Mouse (Mus musculus) heart, embryonic 14.5 days (tissue): ENCODE results near the gene Crebl2. TPM values are rescaled to one million over a fixed set of nuclear protein-coding genes. Genes with fewer than 3 reads are reported as not detected.

ENCODE experiments used
- ATAC-seq: fragments of 200-750 bp; cut with Nextera tagmentation; 2 replicates; pipeline ENCODE4 v1.8.0; 2017; ENCODE audit warnings: low read depth, moderate TSS enrichment; ENCODE audit not compliant: insufficient number of reproducible peaks, insufficient read depth, low FRiP score
- H3K27ac ChIP-seq, 2 experiments: fragments of 200-500 bp in 1 of 2; fragments of 300-500 bp in 1 of 2; sonication (generic) in 1 of 2; replicated peaks in 1 of 2; 2 replicates each; pipeline ENCODE4 v1.5.1; 2012 to 2014; ENCODE audit warnings: low read depth in 2 of 2, low read length in 2 of 2, control low read depth in 1 of 2, mild to moderate bottlenecking in 1 of 2, mixed read lengths in 1 of 2; ENCODE audit not compliant: control insufficient read depth in 1 of 2, insufficient read depth in 1 of 2
- H3K27me3 ChIP-seq: fragments of 300-500 bp; sonication (generic); 2 replicates; pipeline ENCODE4 v1.6.1; 2014; ENCODE audit warnings: mild to moderate bottlenecking, low read length, control low read depth; ENCODE audit not compliant: control insufficient read depth, insufficient read depth
- H3K36me3 ChIP-seq: fragments of 300-500 bp; sonication (generic); 2 replicates; pipeline ENCODE4 v1.6.1; 2014; ENCODE audit warnings: mild to moderate bottlenecking, control low read depth, low read length, mixed read lengths; ENCODE audit not compliant: control insufficient read depth, insufficient read depth
- H3K4me1 ChIP-seq, 2 experiments: fragments of 200-500 bp in 1 of 2; fragments of 300-500 bp in 1 of 2; sonication (generic) in 1 of 2; 2 replicates each; pipeline ENCODE4 v1.6.1; 2012 to 2014; ENCODE audit warnings: low read length in 2 of 2, control low read depth in 1 of 2, mixed read lengths in 1 of 2; ENCODE audit not compliant: control insufficient read depth in 2 of 2, insufficient read depth in 2 of 2
- H3K4me2 ChIP-seq: fragments of 300-500 bp; sonication (generic); 2 replicates; pipeline ENCODE4 v1.6.1; 2014; ENCODE audit warnings: mild to moderate bottlenecking, low read length
- H3K4me3 ChIP-seq, 2 experiments: fragments of 200-500 bp in 1 of 2; fragments of 300-500 bp in 1 of 2; sonication (generic) in 1 of 2; 2 replicates each; pipeline ENCODE4 v1.5.1; 2012 to 2014; ENCODE audit warnings: low read length in 2 of 2, mild to moderate bottlenecking in 2 of 2, control low read depth in 1 of 2, low read depth in 1 of 2, moderate library complexity in 1 of 2; ENCODE audit not compliant: control insufficient read depth in 1 of 2, insufficient read depth in 1 of 2
- H3K9ac ChIP-seq: fragments of 300-500 bp; sonication (generic); 2 replicates; pipeline ENCODE4 v1.6.1; 2014; ENCODE audit warnings: mild to moderate bottlenecking, low read length
- H3K9me3 ChIP-seq: fragments of 300-500 bp; sonication (generic); 2 replicates; pipeline ENCODE4 v1.6.1; 2016; ENCODE audit warnings: low read length, control low read depth; ENCODE audit not compliant: control insufficient read depth
- WGBS: fragments of 180-500 bp; shearing (Covaris S2); extraction: QIAGEN DNeasy Blood & Tissue Kit; methylation state at CpG from one replicate; pipeline ENCODE4 v1.1.7; 2014; 5-methylcytosine and 5-hydroxymethylcytosine counted together
- polyA plus RNA-seq: library from polyadenylated mRNA; unstranded; fragments of >200 nt; fragmentation: Nextera tagmentation; extraction: Ambion mirVana; gene quantifications from 2 replicates; pipeline ENCODE4 v1.2.1, GENCODE M21; 2014

Gene Crebl2
- 1.6 and 1.8 TPM in 2 replicates for polyA plus RNA-seq

GRCm38 (mm10) chr6:134829786-134830700, at the start of gene Crebl2:
Gene Crebl2, plus strand, starts transcription at chr6:134830154.
- H3K9me3 ChIP-seq: no peaks in the 10 kb centered on the region
- H3K9ac ChIP-seq: peak within 1 kb of the TSS; percentile 81
- ATAC-seq: peak; percentile 98
- H3K36me3 ChIP-seq: no peaks in the 10 kb centered on the region
- peak within 1 kb of the TSS; percentile 93 for H3K4me2 ChIP-seq
- peaks cover 3 to 8% of the 10 kb centered on the region in 2 experiments for H3K4me1 ChIP-seq
- no peaks in the 10 kb centered on the region for H3K27me3 ChIP-seq
- peak within 1 kb of the TSS; percentile 60 to 82 for H3K4me3 ChIP-seq
- WGBS: under 1% methylated on average over 55 of the region's 58 CpGs
- peak within 1 kb of the TSS; percentile 90 to 95 for H3K27ac ChIP-seq

GRCm38 (mm10) chr6:134781494-134781913, 48.5 kb upstream of the Crebl2 start:
- Histone ChIP-seq H3K4me3 (no peak overlapping the region), H3K9me3 (no peaks in the 10 kb centered on the region), H3K4me1 (peaks cover 5 to 17% of the 10 kb centered on the region in 2 experiments), H3K27me3 (no peaks in the 10 kb centered on the region), H3K9ac (no peak overlapping the region), H3K27ac (peak overlapping the region; percentile 73 to 75), H3K4me2 (peak overlapping the region; percentile 49), H3K36me3 (no peaks in the 10 kb centered on the region)
- 31% methylated on average over 7 of the region's 7 CpGs for WGBS
- no peak for ATAC-seq

- Histone ChIP-seq H3K9me3 (no peaks in the 10 kb centered on the region), H3K9ac (no peak overlapping the region), H3K4me3 (no peak overlapping the region), H3K4me2 (no peak overlapping the region), H3K27me3 (no peaks in the 10 kb centered on the region), H3K36me3 (no peaks in the 10 kb centered on the region), H3K4me1 (peaks cover 5 to 21% of the 10 kb centered on the region in 2 experiments), H3K27ac (0 out of 4 replicates have a peak overlapping the region, but pooled peaks of 1 of the 2 experiments have one; percentile 24)
- WGBS: 86% methylated on average over 7 of the region's 7 CpGs
- ATAC-seq: no peak
These were observed 47.1 kb upstream of the Crebl2 start for GRCm38 (mm10) chr6:134782900-134783299.

GRCm38 (mm10) chr6:134786426-134786825, 43.5 kb upstream of the Crebl2 start:
- Histone ChIP-seq H3K9me3 (no peaks in the 10 kb centered on the region), H3K9ac (no peak overlapping the region), H3K36me3 (no peaks in the 10 kb centered on the region), H3K27me3 (no peaks in the 10 kb centered on the region), H3K4me2 (no peak overlapping the region), H3K4me3 (no peak overlapping the region), H3K4me1 (peaks cover 8 to 27% of the 10 kb centered on the region in 2 experiments), H3K27ac (no peak overlapping the region)
- ATAC-seq: no peak
- 60% methylated on average over 3 of the region's 3 CpGs for WGBS

- H3K36me3 ChIP-seq: no peaks in the 10 kb centered on the region
- no peak for ATAC-seq
- no peaks in the 10 kb centered on the region for H3K9me3 ChIP-seq
- H3K27me3 ChIP-seq: no peaks in the 10 kb centered on the region
- no peak overlapping the region; the same call in 1 of the 2 replicates for H3K9ac ChIP-seq
- H3K27ac ChIP-seq: no peak overlapping the region
- peak overlapping the region; percentile 38; the same call in 1 of the 2 replicates for H3K4me2 ChIP-seq
- 47% methylated on average over 6 of the region's 6 CpGs for WGBS
- H3K4me3 ChIP-seq: no peak overlapping the region
- peaks cover 13 to 17% of the 10 kb centered on the region in 2 experiments for H3K4me1 ChIP-seq
These were observed 40.9 kb upstream of the Crebl2 start for GRCm38 (mm10) chr6:134789100-134789499.

GRCm38 (mm10) chr6:134791251-134792118, 38.5 kb upstream of the Crebl2 start:
- Histone ChIP-seq H3K27ac (peak overlapping the region; percentile 99 to 100), H3K9ac (peak overlapping the region; percentile 100), H3K27me3 (no peaks in the 10 kb centered on the region), H3K4me1 (peaks cover 13 to 17% of the 10 kb centered on the region in 2 experiments), H3K4me3 (peak overlapping the region; percentile 86 to 94), H3K36me3 (no peaks in the 10 kb centered on the region), H3K4me2 (peak overlapping the region; percentile 86), H3K9me3 (no peaks in the 10 kb centered on the region)
- peak; percentile 2; the same call in 1 of the 2 replicates for ATAC-seq
- under 1% methylated on average over 36 of the region's 46 CpGs for WGBS
